Mouse (Mus musculus): ENCODE data around the gene Prpf31. TPM values are rescaled to one million over a fixed set of nuclear protein-coding genes. Genes with fewer than 3 reads are reported as not detected.

Prpf31 gene
- total RNA-seq (2023), result 10 to 100 TPM; 24.8 to 28.5 TPM

DNA sequence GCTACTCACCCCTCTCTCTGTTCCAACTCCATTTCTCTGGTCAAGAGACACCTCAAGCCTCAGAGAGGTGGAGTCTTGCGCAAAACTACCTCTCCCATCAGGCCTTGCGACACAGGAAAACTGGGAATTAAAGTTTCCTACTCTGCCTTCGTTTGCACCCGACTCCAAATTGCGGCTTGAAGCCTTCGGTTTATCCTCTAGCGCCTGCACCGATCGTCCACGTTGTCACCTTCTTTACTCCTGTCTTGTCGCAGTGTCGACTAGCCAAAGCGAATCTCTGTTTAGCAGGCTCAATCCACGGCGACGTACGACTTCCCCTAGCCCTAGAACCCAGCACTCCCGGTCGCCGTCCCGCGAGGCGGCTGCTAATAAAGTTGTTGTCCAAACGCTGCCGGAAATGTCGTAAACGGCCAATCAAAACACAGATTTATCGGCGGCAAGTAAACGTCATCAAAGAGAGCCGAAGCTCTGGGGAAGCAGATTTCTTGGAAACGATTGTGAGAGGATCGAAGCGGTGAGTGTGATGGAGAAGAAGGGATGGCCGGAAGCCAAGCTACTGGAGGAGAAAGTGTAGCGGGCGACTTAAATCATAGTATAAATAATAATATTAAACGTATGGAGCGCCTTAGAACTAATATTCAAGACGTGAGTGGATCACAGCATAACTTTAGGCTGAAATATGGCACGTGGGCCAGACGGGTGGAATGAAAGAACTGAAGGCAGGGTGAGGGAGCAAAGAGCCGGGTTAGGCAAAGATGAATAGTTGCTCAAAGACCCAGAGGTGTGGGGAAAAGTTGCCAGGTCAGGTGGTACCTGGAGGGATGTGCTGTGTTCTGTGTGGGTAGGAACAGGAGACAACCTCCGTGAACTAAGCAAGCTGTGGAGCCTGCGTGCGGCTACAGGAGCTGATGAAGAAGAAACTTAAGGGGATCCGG, at the start of gene Prpf31, which contains the start of gene Tfpt:
Gene Prpf31 (plus strand): TSS at position 443 of the 935 bp plus-strand sequence.
Gene Tfpt (minus strand): TSS at position 387 of the 935 bp plus-strand sequence.

GRCm38 (mm10) chr7:3616057-3616388, 13.8 kb upstream of the Prpf31 start, which contains the start of gene Oscar:
TSS of gene Oscar (minus strand) at chr7:3616157.

GRCm38 (mm10) chr7:3617242-3617995, 12.4 kb upstream of the Prpf31 start, which contains the start of gene Ndufa3:
TSS of gene Ndufa3 (plus strand) at chr7:3617373.

GRCm38 (mm10) chr7:3644672-3645487, 15.1 kb downstream of the Prpf31 start, which contains the start of gene Cnot3:
TSS of gene Cnot3 (plus strand) at chr7:3645268.

DNA sequence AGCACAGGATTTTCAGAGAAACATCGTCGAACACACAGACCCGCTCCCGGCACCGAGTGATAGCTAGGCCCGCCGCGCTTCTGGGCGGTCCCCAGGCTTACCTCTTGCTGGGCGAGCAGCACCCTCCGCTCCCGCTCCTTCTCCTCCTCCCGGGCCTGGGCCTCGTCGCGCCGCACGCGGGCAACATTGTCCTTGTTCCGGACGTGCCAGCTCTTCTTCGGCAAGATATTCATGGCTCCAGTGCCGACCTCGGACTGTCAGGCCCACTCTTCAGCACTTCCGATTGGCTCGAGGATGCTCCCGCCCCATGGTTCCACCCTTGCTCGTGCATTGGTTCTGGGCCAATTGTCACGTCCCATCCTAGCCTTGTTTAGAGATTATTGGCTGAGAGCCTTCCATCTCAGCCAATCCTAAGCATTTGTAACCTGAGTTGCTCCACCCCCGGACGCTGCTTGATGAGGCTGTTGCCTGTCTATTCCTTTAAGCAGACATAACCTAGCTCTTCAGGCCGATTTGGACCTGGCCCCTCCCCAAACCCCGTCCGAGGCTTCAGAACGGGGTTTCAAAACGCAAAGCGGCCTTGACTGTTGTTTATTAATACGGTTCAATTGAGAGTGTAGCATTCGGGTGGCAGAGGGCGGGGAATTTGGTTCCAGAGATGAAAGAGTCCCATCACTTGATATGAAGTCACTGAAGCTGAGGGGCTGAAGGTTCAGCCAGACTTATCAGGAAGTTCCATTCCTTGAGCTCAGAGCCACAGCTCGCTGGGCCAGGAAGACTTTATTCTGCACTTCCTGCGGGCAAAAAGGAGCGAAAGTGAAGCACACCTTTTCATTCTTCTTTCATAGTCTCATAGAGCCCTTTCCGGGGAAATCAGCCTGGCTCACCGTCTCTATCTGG, 35.7 kb downstream of the Prpf31 start, which contains the start of gene Leng1:
Gene Leng1 (minus strand): TSS at position 626 of the 900 bp plus-strand sequence.

DNA sequence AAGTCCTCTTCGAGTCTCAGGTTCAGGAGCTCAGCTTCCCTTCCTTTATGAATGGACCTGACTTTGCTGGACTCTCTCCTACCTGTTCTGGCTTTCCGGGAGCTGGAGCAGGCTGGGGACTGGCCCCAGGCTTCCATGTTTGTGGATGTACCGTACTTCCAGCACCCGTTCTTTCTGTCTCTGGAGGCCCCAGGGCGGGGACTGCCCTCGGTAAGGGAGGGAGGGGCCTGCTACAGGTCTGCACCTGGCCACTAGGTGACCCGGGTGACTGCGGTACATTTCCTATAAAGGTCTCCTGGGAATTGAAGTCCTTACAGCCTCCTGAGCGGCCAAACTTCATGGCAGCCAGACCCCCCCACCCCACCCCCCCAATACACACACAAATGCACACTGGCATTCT, 47.6 kb downstream of the Prpf31 start, which contains the start of gene Tmc4:
Gene Tmc4 (minus strand): TSS at position 212 of the 400 bp plus-strand sequence.

Other genes starting within 250 kb of the Prpf31 start
- gene Cacng8, start 239.3 kb upstream of the Prpf31 start, total RNA-seq (2023), result under 1 TPM in 1 of 2 experiments, not detected in 1; 0.24 TPM
- gene Cacng6, start 205.8 kb upstream of the Prpf31 start, total RNA-seq (2023), result not detected
- 10 to 100 TPM; 36.3 to 56.9 TPM for gene Tarm1, start 127.4 kb upstream of the Prpf31 start, total RNA-seq (2023)
- not detected for gene Oscar, start 13.8 kb upstream of the Prpf31 start, total RNA-seq (2023)
- 100 to 1,000 TPM; 329 to 345 TPM for gene Ndufa3, start 12.6 kb upstream of the Prpf31 start, total RNA-seq (2023)
- gene Tfpt, start 56 bp upstream of the Prpf31 start, total RNA-seq (2023), result 10 to 100 TPM; 15.9 to 19.6 TPM
- 10 to 100 TPM; 90.6 to 93.3 TPM for gene Cnot3, start 15.3 kb downstream of the Prpf31 start, total RNA-seq (2023)
- gene Leng1, start 35.9 kb downstream of the Prpf31 start, total RNA-seq (2023), result 1 to 10 TPM; 5.3 to 6.4 TPM
- 10 to 100 TPM; 27.7 to 33.0 TPM for gene Tmc4, start 47.6 kb downstream of the Prpf31 start, total RNA-seq (2023)
- gene Tsen34, start 62.9 kb downstream of the Prpf31 start, total RNA-seq (2023), result 10 to 100 TPM; 40.3 to 41.9 TPM
- 100 to 1,000 TPM; 170 to 176 TPM for gene Mboat7, start 63.5 kb downstream of the Prpf31 start, total RNA-seq (2023)
- gene Rps9, start 74.0 kb downstream of the Prpf31 start, total RNA-seq (2023), result 1,000 to 10,000 TPM; 1,138 to 1,142 TPM
- gene Pirb, start 90.4 kb downstream of the Prpf31 start, total RNA-seq (2023), result 100 to 1,000 TPM; 301 to 340 TPM
- gene Gm15448, start 195.7 kb downstream of the Prpf31 start, total RNA-seq (2023), result 10 to 100 TPM; 72.3 to 84.3 TPM
- 10 to 100 TPM; 57.5 to 77.0 TPM for gene Pira2, start 215.1 kb downstream of the Prpf31 start, total RNA-seq (2023)